Mouse (Mus musculus) cortical plate, adult 2 months (tissue): ENCODE measurements at regions not wholly inside any gene's neighbourhood (a gene's known extent, or its start where the extent isn't known, plus 50 kb on each side); places are given as distances from the start of the nearest gene placed in this dataset.

Source experiments
- H3K27ac ChIP-seq: fragments of 200-500 bp; 2 replicates; pipeline ENCODE4 v1.5.1; 2012; ENCODE audit warnings: low read length, control low read depth, inconsistent platforms; ENCODE audit not compliant: insufficient read depth
- H3K4me1 ChIP-seq: fragments of 200-500 bp; 2 replicates; pipeline ENCODE4 v1.6.1; 2011; ENCODE audit warnings: low read length; ENCODE audit not compliant: control insufficient read depth, insufficient read depth
- H3K4me3 ChIP-seq: fragments of 200-500 bp; 2 replicates; pipeline ENCODE4 v1.5.1; 2011; ENCODE audit warnings: mild to moderate bottlenecking, low read length, control low read depth; ENCODE audit not compliant: insufficient read depth
- CTCF ChIP-seq: fragments of 200-500 bp; IDR thresholded peaks from 2 replicates; pipeline ENCODE4 v1.5.1; 2011; ENCODE audit warnings: mild to moderate bottlenecking, control low read depth, low read length; ENCODE audit not compliant: insufficient read depth; ENCODE audit errors: extremely low read depth
- POLR2A ChIP-seq: fragments of 200-500 bp; IDR thresholded peaks from 2 replicates; pipeline ENCODE4 v1.6.1; 2011; ENCODE audit warnings: mild to moderate bottlenecking, low read length, control low read depth; ENCODE audit not compliant: insufficient read depth; ENCODE audit errors: extremely low read depth

DNA sequence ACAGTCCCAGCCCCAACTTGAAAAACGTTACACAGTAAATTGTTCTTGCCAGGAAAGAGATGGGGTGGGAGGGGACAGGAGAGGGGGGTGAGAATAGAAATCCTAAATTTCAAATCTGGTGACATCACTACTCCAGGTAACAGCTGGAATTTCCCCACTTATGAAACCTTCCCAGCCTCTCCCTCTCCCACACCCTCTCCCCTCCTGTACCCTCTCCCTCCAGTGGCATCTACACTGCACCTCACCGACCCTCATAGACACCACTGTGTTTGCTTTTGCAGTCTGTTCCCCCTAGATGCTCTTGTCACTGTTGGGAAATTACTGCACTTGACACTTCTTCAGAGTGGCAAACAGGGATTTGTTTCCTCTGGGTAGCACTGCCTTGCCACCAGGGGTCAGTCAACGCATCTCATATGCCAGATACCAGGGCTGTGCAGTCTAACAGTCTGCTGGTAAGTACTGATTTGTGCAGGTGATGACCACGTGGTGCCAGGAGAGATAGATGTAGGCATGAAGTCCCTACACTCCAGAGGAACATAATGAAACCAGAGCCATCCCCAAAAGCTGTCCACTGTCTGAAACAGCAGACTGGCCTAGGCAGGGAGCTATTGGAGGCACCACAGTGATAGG lies 68.3 kb upstream of the Plet1 start:
- no peaks in the 10 kb centered on the region for H3K4me1 ChIP-seq
- no peak overlapping the region for H3K4me3 ChIP-seq
- peak; percentile 33; the same call in 1 of the 2 replicates for TF ChIP-seq CTCF
- TF ChIP-seq POLR2A, result no peak
- no peak overlapping the region for H3K27ac ChIP-seq

DNA sequence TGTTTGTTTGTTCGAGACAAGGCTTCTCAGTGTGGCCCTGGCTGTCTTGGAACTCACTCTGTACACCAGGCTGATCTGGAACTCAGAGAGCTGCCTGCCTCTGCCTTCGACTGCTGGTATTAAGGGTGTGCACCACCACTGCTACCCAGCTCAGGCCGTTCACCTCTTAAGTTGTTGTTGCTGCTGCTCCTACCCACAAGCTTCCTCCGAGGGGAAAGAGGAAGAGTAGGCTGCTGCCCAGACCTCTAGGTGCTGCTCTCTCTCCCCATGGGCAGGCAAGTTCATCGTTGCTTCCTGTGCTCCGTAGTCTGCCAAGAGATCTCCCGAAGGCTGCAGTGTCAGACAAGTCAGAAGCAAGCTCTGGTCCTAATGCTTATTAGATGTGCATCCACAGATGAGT lies 64.2 kb upstream of the Plet1 start:
- Histone ChIP-seq H3K27ac (no peak overlapping the region), H3K4me1 (no peaks in the 10 kb centered on the region), H3K4me3 (no peak overlapping the region)
- TF ChIP-seq CTCF (no peak), POLR2A (no peak)

DNA sequence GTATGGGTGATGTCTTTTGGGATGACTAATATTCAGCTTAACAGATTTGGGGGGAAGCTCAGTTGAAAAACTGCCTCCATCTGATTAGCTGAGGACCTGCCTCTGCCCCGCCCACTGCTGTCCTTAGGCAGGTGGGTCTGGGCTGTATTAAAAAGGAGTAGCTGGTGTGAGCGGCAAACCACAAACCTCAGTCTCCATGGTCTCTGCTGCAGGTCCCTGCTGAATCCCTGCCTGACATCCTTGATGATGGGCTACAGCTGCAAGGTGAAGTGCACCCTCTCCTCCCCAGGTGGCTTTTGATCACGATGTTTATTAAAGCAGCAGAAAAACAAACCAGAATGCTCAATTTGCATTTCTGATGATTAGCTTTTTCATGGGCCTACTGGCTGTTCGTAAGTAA lies 60.8 kb upstream of the Plet1 start:
- TF ChIP-seq CTCF (no peak), POLR2A (no peak)
- H3K27ac ChIP-seq, result no peak overlapping the region
- H3K4me1 ChIP-seq, result no peaks in the 10 kb centered on the region

GRCm38 (mm10) chr9:50433978-50434377 lies 60.3 kb upstream of the Plet1 start:
- Histone ChIP-seq H3K27ac (no peak overlapping the region), H3K4me1 (no peaks in the 10 kb centered on the region), H3K4me3 (no peak overlapping the region)
- TF ChIP-seq POLR2A (no peak), CTCF (no peak)

More for the DNA sequence above, 60.8 kb upstream of the Plet1 start:
- H3K4me3 ChIP-seq, result no peak overlapping the region

DNA sequence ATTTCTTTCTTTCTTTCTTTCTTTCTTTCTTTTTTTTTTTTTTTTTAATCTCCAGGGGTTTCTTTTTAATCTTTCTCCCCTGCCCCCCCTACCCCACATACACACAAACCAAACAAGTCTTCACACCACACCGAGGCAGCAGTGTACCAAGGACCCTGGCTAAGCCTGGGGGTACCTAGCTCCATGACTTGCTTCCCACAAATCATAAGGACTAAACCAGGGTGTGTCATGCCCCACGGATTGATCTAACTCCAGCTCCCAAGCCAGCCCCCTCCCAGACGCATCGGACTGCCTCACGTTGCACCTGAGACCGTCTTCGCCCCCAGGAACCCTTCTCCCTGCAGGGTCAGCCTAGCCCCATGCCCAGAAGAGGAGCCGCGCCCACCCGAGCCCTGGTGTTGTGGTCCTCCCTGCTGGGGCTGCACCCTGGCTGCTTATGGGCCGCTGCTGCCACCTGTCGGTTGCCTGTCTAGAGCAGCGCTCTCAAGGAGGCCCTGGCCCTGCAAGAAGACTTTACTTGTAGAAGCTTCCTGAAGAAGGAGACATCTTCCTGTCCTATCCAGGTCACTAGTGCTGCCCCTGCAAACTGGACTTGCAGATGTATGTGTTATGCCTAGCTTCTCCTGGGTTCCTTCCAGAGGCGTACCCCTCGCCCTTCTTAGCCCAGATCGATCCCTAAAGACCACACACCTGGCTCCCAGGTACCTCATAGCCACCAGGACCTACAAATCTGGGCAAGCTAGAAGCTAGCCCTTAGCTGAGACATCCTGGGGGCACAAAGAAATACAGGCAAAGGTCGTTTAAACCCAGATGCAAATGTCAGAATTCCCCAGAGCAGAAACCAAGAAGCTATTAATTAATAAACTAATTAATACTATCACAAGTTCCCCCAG lies 56.2 kb upstream of the Plet1 start:
- H3K27ac ChIP-seq, result no peak overlapping the region
- peak overlapping the region; percentile 32 for H3K4me3 ChIP-seq
- H3K4me1 ChIP-seq, result no peaks in the 10 kb centered on the region
- peak; percentile 80 for TF ChIP-seq CTCF
- TF ChIP-seq POLR2A, result no peak

DNA sequence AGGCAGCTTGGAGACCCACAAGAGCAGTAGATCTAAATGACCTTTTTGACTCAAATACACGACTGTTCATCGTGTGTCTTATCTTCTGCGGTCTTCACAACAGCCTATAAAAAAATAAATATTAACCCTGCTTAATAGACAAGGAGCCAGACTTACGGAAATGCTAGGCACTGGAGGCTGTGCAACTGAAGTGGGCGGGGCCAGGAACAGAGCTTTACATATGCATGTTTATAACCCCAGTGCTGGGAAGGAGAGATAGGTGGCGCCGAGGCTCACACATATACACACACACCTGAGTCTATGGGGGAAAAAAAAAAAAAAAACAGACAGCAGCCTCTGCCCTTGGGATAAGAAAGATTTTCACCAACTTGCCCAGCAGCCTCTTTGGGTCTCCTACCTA lies 55.6 kb upstream of the Plet1 start:
- H3K27ac ChIP-seq, result no peak overlapping the region
- no peak overlapping the region for H3K4me3 ChIP-seq
- no peak for TF ChIP-seq CTCF
- TF ChIP-seq POLR2A, result no peak
- no peaks in the 10 kb centered on the region for H3K4me1 ChIP-seq

- no peaks in the 10 kb centered on the region for H3K4me1 ChIP-seq
- TF ChIP-seq POLR2A, result no peak
- TF ChIP-seq CTCF, result no peak
Observed at GRCm38 (mm10) chr9:50440222-50440621, 54.1 kb upstream of the Plet1 start.

GRCm38 (mm10) chr9:50440689-50441088 lies 53.6 kb upstream of the Plet1 start:
- Histone ChIP-seq H3K4me3 (no peak overlapping the region), H3K4me1 (no peaks in the 10 kb centered on the region), H3K27ac (no peak overlapping the region)
- no peak for TF ChIP-seq CTCF
- TF ChIP-seq POLR2A, result no peak

More at GRCm38 (mm10) chr9:50440222-50440621, 54.1 kb upstream of the Plet1 start:
- Histone ChIP-seq H3K4me3 (no peak overlapping the region), H3K27ac (no peak overlapping the region)

DNA sequence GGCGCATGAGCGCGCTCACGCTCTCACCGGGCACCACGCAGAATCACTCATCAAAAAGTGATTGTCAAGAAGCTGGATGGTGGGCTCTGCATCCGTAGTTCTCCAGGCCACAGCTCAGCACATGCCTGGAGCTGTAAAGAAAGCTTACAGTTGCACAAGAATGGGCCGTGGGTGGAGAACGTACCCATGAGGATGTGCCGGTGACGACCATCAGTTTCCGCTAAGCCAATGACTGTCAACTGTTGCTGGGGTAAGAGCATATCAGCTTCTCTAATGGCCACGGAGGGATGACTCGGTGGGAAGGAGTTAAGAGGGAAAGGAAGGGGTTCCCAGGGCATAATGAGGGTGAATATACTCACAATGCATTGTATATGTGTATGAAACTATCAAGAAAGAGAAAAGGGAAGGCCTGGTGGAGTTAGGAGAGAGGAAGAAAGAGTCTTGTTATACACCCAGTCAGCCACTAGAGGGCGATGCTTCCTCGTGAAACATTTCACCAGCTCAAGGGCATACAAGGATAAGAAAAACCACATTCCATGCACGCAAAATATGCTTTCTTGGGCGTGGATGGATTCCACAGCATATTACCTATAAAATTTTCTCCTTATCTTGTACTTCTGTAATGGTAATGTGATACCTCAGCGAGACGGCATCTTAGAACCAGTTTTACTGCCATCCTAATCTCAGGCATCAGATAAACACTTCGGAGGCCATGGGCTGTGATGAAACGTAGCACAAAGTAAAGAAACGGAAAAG lies 50.4 kb upstream of the Plet1 start:
- Histone ChIP-seq H3K4me3 (no peak overlapping the region), H3K27ac (no peak overlapping the region), H3K4me1 (no peaks in the 10 kb centered on the region)
- TF ChIP-seq POLR2A (no peak), CTCF (peak; percentile 93)
